7 mouse cellular contexts compared by ENCODE assay signal in genomic region chr19:6046294-6047153, GRCm38 (mm10). TPM values are rescaled to one million over a fixed set of nuclear protein-coding genes. Genes with fewer than 3 reads are reported as not detected.
DNase-seq lines count a peak whose midpoint lies in the region; ATAC-seq lines count a peak whose summit lies in the region.

Gene Syvn1, plus strand, starts transcription at chr19:6046576.

- DNase-seq in adrenal gland, adult 2 months = peak; percentile 95
- peak; percentile 87 for DNase-seq in embryo, embryonic 11.5 days (ENCODE audit: low read depth, low spot score)
- DNase-seq in gastrocnemius, postnatal 36 days = peak; percentile 82 to 85
- DNase-seq in left cerebral cortex, postnatal 25 days (ENCODE audit: low spot score in 2 of 2) = peak; percentile 90 to 98
- peak; percentile 92 for DNase-seq in midbrain, embryonic 10.5 days (ENCODE audit: low spot score)
- DNase-seq in right cerebral cortex, postnatal 4 days = peak; percentile 85

- ATAC-seq in intestine, embryonic 15.5 days = peak; percentile 95

- peak within 1 kb of the TSS; percentile 79 for H3K9ac ChIP-seq in intestine, embryonic 15.5 days

- peaks cover 33% of the 10 kb centered on the region for H3K36me3 ChIP-seq in intestine, embryonic 15.5 days
- H3K36me3 ChIP-seq in midbrain, embryonic 10.5 days = peaks cover 43% of the 10 kb centered on the region

- no peaks in the 10 kb centered on the region for H3K9me3 ChIP-seq in intestine, embryonic 15.5 days
- H3K9me3 ChIP-seq in midbrain, embryonic 10.5 days (replicated peaks) = no peaks in the 10 kb centered on the region

- H3K27ac ChIP-seq in intestine, embryonic 15.5 days = peak within 1 kb of the TSS; percentile 98
- H3K27ac ChIP-seq in midbrain, embryonic 10.5 days (replicated peaks) = peak within 1 kb of the TSS; percentile 99

- no peaks in the 10 kb centered on the region for H3K27me3 ChIP-seq in intestine, embryonic 15.5 days (replicated peaks)
- H3K27me3 ChIP-seq in midbrain, embryonic 10.5 days (ENCODE audit: low read depth, poor library complexity, severe bottlenecking) = no peaks in the 10 kb centered on the region

- peak within 1 kb of the TSS; percentile 83 for H3K4me3 ChIP-seq in intestine, embryonic 15.5 days (replicated peaks)
- peak within 1 kb of the TSS; percentile 97 for H3K4me3 ChIP-seq in midbrain, embryonic 10.5 days

- intact Hi-C loops in gastrocnemius, postnatal 36 days (cut with DNase I) = no loop called here
- intact Hi-C loops in left cerebral cortex, postnatal 25 days (cut with DNase I) = loop anchor here (1.0 to 2.0 kb wide), 2 partner anchors 11 to 82 kb away; partner anchors contain the start of genes Fau, Mrpl49 and Pola2

- WGBS in intestine, embryonic 15.5 days = under 1% methylated on average over 65 of the region's 65 CpGs
- under 1% methylated on average over 65 of the region's 65 CpGs for WGBS in midbrain, embryonic 10.5 days

- peaks cover 17% of the 10 kb centered on the region for H3K4me1 ChIP-seq in intestine, embryonic 15.5 days (replicated peaks)
- peaks cover 31% of the 10 kb centered on the region for H3K4me1 ChIP-seq in midbrain, embryonic 10.5 days

- peak within 1 kb of the TSS; percentile 89 for H3K4me2 ChIP-seq in intestine, embryonic 15.5 days (replicated peaks)

RNA-seq across cellular contexts. Expression of gene Syvn1, which starts in this region (rescaled TPM):
- 10 to 100 TPM; 54.1 to 71.3 TPM for total RNA-seq in adrenal gland, adult 2 months (2021)
- 87.3 and 114 TPM in 2 replicates for polyA plus RNA-seq in adrenal gland, adult 2 months (2012; rRNA removed)
- 10 to 100 TPM; 14.4 to 15.8 TPM for total RNA-seq in gastrocnemius, postnatal 36 days (2021)
- 24.2 and 27.4 TPM in 2 replicates for polyA plus RNA-seq in intestine, embryonic 15.5 days (2015; fragmentation: Nextera tagmentation; extraction: Ambion mirVana)
- 10 to 100 TPM; 45.4 to 49.5 TPM for total RNA-seq in left cerebral cortex, postnatal 25 days (2021)
- polyA plus RNA-seq in midbrain, embryonic 10.5 days (2016; fragmentation: Nextera tagmentation; extraction: Ambion mirVana) = 35.0 and 35.8 TPM in 2 replicates

Comparison
In these comparisons a context has a peak if more than half of its experiments do, and no peak if none do; other contexts are left out.
1. Peak in every context shown above with its lines: DNase-seq, ATAC-seq, H3K4me3 ChIP-seq and H3K27ac ChIP-seq.